Mouse (Mus musculus) MEL-GATA-1-ER (cell line): Measurements from ENCODE around the gene Tuba1b.
A peak's percentile ranks its signal among the peaks of the same experiment; 100 is the strongest.

ENCODE experiments used
- DNase-seq: peaks from one replicate; pipeline ENCODE4 v3.0.0-alpha.2; 2012; ENCODE audit warnings: low read depth; ENCODE audit errors: extremely low read depth

Tuba1b gene

GRCm38 (mm10) chr15:98891907-98892606 is 42.3 kb downstream of the Tuba1b start:
- peak; percentile 76 for DNase-seq

GRCm38 (mm10) chr15:98891198-98891742 is 43.1 kb downstream of the Tuba1b start:
- DNase-seq: no peak

- DNase-seq: no peak
Observed at GRCm38 (mm10) chr15:98887526-98887925, 46.8 kb downstream of the Tuba1b start.

GRCm38 (mm10) chr15:98886667-98887387 is 47.5 kb downstream of the Tuba1b start:
- no peak for DNase-seq

GRCm38 (mm10) chr15:98884106-98884505 is 50.3 kb downstream of the Tuba1b start:
- DNase-seq: no peak

- DNase-seq: no peak
Observed at GRCm38 (mm10) chr15:98883661-98884060, 50.7 kb downstream of the Tuba1b start.

- DNase-seq: no peak
Observed at GRCm38 (mm10) chr15:98881656-98882008, 52.7 kb downstream of the Tuba1b start.
